Mouse (Mus musculus): ENCODE measurements around the gene Gm20388. TPM values are rescaled to one million over a fixed set of nuclear protein-coding genes. Genes with fewer than 3 reads are reported as not detected.
A peak's percentile ranks its signal among the peaks of the same experiment; 100 is the strongest.

Gene Gm20388
- polyA plus RNA-seq, 1 experiment, result 18.7 TPM

DNA sequence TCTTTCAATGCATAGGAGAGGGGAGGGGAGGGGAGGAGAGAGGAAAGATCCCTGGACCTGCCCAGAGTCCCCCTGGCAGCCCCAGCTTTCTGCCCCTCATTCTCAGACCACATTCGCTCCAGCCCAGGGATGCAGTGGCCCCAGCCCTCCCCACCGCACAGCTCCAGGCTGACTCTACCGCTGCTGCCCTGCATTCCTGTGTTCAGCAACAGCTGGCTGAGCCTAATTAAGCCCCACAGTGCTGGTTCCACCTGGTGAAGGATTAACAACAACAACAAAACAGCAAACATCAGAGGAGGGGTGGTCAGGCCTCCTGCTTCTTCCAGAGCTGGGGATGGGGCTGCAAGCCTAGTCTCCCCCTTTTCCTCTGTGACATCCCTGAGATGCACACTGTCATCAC lies 2818.0 kb downstream of the Gm20388 start:
- H3K4me3 ChIP-seq (replicated peaks; ENCODE audit: insufficient read depth, low read depth, low read length), result no peak overlapping the region
- no peak for TF ChIP-seq CTCF (IDR thresholded peaks at IDR 0.05; ENCODE audit: borderline replicate concordance, insufficient read depth, low read depth, low read length)
- no peak for TF ChIP-seq POLR2A (IDR thresholded peaks at IDR 0.05; ENCODE audit: borderline replicate concordance, insufficient read depth, low read length)
- WGBS, result 57% methylated on average over 3 of the region's 3 CpGs
- peaks cover 3% of the 10 kb centered on the region; the same call in 1 of the 2 replicates for H3K4me1 ChIP-seq (ENCODE audit: control insufficient read depth, insufficient read depth, low read length)
- no peak overlapping the region for H3K27ac ChIP-seq (ENCODE audit: insufficient read depth, low read length)
- DNase-seq, result no peak
- no peaks in the 10 kb centered on the region for H3K27me3 ChIP-seq (ENCODE audit: control insufficient read depth, insufficient read depth, low read length)

GRCm38 (mm10) chr8:122735110-122735509 lies 2824.5 kb downstream of the Gm20388 start:
- H3K27ac ChIP-seq (ENCODE audit: insufficient read depth, low read length), result no peak overlapping the region
- H3K27me3 ChIP-seq (ENCODE audit: control insufficient read depth, insufficient read depth, low read length), result no peaks in the 10 kb centered on the region
- H3K4me1 ChIP-seq (ENCODE audit: control insufficient read depth, insufficient read depth, low read length), result peaks cover 47% of the 10 kb centered on the region
- TF ChIP-seq POLR2A (IDR thresholded peaks at IDR 0.05; ENCODE audit: borderline replicate concordance, insufficient read depth, low read length), result no peak
- no peak for TF ChIP-seq CTCF (IDR thresholded peaks at IDR 0.05; ENCODE audit: borderline replicate concordance, insufficient read depth, low read depth, low read length)
- H3K4me3 ChIP-seq (replicated peaks; ENCODE audit: insufficient read depth, low read depth, low read length), result no peak overlapping the region
- DNase-seq, result no peak
- 52% methylated on average over 3 of the region's 3 CpGs for WGBS

GRCm38 (mm10) chr8:122735542-122736473 lies 2825.2 kb downstream of the Gm20388 start:
- no peak for TF ChIP-seq POLR2A (IDR thresholded peaks at IDR 0.05; ENCODE audit: borderline replicate concordance, insufficient read depth, low read length)
- no peak for TF ChIP-seq CTCF (IDR thresholded peaks at IDR 0.05; ENCODE audit: borderline replicate concordance, insufficient read depth, low read depth, low read length)
- H3K27me3 ChIP-seq (ENCODE audit: control insufficient read depth, insufficient read depth, low read length), result no peaks in the 10 kb centered on the region
- peaks cover 47% of the 10 kb centered on the region for H3K4me1 ChIP-seq (ENCODE audit: control insufficient read depth, insufficient read depth, low read length)
- DNase-seq, result peak in 1 of 2 experiments; percentile 53
- no peak overlapping the region for H3K4me3 ChIP-seq (replicated peaks; ENCODE audit: insufficient read depth, low read depth, low read length)
- H3K27ac ChIP-seq (ENCODE audit: insufficient read depth, low read length), result no peak overlapping the region
- 30% methylated on average over 19 of the region's 19 CpGs for WGBS

- H3K27me3 ChIP-seq (ENCODE audit: control insufficient read depth, insufficient read depth, low read length), result no peaks in the 10 kb centered on the region
- H3K4me3 ChIP-seq (replicated peaks; ENCODE audit: insufficient read depth, low read depth, low read length), result no peak overlapping the region
- peaks cover 48% of the 10 kb centered on the region for H3K4me1 ChIP-seq (ENCODE audit: control insufficient read depth, insufficient read depth, low read length)
- TF ChIP-seq CTCF (IDR thresholded peaks at IDR 0.05; ENCODE audit: borderline replicate concordance, insufficient read depth, low read depth, low read length), result no peak
- no peak overlapping the region for H3K27ac ChIP-seq (ENCODE audit: insufficient read depth, low read length)
- DNase-seq, result no peak
- WGBS, result 87% methylated on average over 11 of the region's 11 CpGs
These were observed 2826.0 kb downstream of the Gm20388 start for GRCm38 (mm10) chr8:122736623-122737022.

DNA sequence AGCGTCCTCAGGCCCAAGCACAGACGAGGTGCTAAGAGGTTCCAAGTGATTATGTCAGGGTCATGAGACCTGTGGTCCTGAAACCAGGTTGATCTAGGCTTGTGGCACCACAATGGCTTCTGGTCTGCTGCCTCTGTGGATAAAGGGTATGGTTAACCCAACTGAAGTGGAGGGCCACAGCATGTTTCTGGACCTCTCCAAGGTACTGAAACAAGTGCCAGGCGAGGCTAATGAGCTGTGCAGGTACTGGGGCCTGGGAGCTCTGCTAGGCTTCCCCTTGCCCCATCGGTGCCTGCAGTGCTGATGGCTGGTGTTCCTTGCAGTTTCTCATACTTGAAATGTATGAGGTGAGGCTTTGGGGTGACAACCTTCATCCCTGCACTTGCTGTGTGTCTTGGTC lies 2826.4 kb downstream of the Gm20388 start:
- Histone ChIP-seq H3K27ac (ENCODE audit: insufficient read depth, low read length) (no peak overlapping the region), H3K27me3 (ENCODE audit: control insufficient read depth, insufficient read depth, low read length) (no peaks in the 10 kb centered on the region), H3K4me1 (ENCODE audit: control insufficient read depth, insufficient read depth, low read length) (peaks cover 52% of the 10 kb centered on the region), H3K4me3 (replicated peaks; ENCODE audit: insufficient read depth, low read depth, low read length) (no peak overlapping the region)
- TF ChIP-seq CTCF (IDR thresholded peaks at IDR 0.05; ENCODE audit: borderline replicate concordance, insufficient read depth, low read depth, low read length) (no peak), POLR2A (IDR thresholded peaks at IDR 0.05; ENCODE audit: borderline replicate concordance, insufficient read depth, low read length) (no peak)
- WGBS, result 50% methylated on average over 4 of the region's 4 CpGs
- DNase-seq, result no peak

GRCm38 (mm10) chr8:122737886-122738285 lies 2827.2 kb downstream of the Gm20388 start:
- no peak overlapping the region for H3K4me3 ChIP-seq (replicated peaks; ENCODE audit: insufficient read depth, low read depth, low read length)
- 85% methylated on average over 6 of the region's 6 CpGs for WGBS
- H3K4me1 ChIP-seq (ENCODE audit: control insufficient read depth, insufficient read depth, low read length), result peaks cover 56% of the 10 kb centered on the region
- no peak overlapping the region for H3K27ac ChIP-seq (ENCODE audit: insufficient read depth, low read length)
- no peaks in the 10 kb centered on the region for H3K27me3 ChIP-seq (ENCODE audit: control insufficient read depth, insufficient read depth, low read length)
- no peak for DNase-seq
- TF ChIP-seq POLR2A (IDR thresholded peaks at IDR 0.05; ENCODE audit: borderline replicate concordance, insufficient read depth, low read length) (no peak), CTCF (IDR thresholded peaks at IDR 0.05; ENCODE audit: borderline replicate concordance, insufficient read depth, low read depth, low read length) (no peak)

DNA sequence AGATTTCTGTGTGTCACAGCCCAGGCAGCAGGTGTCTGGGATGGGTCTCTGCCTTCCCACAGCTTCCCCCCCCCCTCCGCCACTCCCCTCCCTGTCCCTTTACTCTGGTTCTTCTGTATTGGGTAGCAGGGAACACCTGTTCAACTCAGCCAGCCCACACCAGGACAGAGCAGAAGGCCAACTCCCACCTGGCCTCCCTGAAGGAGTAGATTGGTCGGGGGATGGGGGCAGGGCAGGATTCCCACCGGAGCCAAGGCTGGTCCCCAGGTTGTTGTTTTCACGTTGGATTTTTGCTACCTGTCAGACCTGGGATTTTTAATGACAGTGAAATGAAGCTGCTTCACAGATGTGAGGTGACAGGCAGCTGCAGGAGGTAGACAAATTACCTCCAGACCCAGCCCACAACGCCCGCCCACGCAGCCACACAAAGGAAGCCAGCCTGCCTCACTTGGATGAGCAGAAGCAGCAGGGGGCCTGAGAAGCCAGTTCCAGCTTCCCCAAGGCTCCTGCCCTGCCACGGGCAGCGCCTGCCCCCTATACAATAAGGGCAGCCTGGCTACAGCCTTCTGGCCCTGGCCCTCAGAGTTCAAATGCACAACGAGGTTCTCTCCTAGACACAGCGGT lies 2828.6 kb downstream of the Gm20388 start:
- 16% methylated on average over 11 of the region's 11 CpGs for WGBS
- no peak overlapping the region for H3K27ac ChIP-seq (ENCODE audit: insufficient read depth, low read length)
- no peak for TF ChIP-seq POLR2A (IDR thresholded peaks at IDR 0.05; ENCODE audit: borderline replicate concordance, insufficient read depth, low read length)
- no peak for TF ChIP-seq CTCF (IDR thresholded peaks at IDR 0.05; ENCODE audit: borderline replicate concordance, insufficient read depth, low read depth, low read length)
- H3K4me3 ChIP-seq (replicated peaks; ENCODE audit: insufficient read depth, low read depth, low read length), result no peak overlapping the region
- peaks cover 63% of the 10 kb centered on the region for H3K4me1 ChIP-seq (ENCODE audit: control insufficient read depth, insufficient read depth, low read length)
- no peaks in the 10 kb centered on the region for H3K27me3 ChIP-seq (ENCODE audit: control insufficient read depth, insufficient read depth, low read length)
- DNase-seq, result peak; percentile 76 to 77

DNA sequence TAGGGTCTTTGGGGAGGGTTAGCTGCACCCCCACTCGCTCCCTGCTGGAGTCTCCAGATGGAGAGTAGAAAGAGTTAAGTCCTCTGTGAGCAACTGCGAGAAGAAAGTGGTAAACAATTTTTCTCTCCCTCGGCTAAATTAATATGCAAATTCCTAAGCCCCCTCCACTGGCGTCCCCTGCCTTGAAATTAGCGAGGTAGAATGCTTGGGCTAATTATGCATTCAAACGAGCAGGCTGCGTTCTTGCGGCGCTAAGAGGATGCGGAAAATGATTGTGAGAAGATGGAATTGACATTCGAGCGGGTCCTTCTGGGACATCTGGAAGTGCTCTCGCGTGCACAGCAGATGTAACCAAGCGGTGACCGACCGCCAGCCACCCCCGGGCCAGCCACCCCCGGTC lies 2831.8 kb downstream of the Gm20388 start:
- no peak for DNase-seq
- no peak overlapping the region for H3K4me3 ChIP-seq (replicated peaks; ENCODE audit: insufficient read depth, low read depth, low read length)
- TF ChIP-seq POLR2A (IDR thresholded peaks at IDR 0.05; ENCODE audit: borderline replicate concordance, insufficient read depth, low read length) (no peak), CTCF (IDR thresholded peaks at IDR 0.05; ENCODE audit: borderline replicate concordance, insufficient read depth, low read depth, low read length) (no peak)
- H3K27ac ChIP-seq (ENCODE audit: insufficient read depth, low read length), result no peak overlapping the region
- peaks cover 69% of the 10 kb centered on the region for H3K4me1 ChIP-seq (ENCODE audit: control insufficient read depth, insufficient read depth, low read length)
- WGBS, result 39% methylated on average over 19 of the region's 19 CpGs
- no peaks in the 10 kb centered on the region for H3K27me3 ChIP-seq (ENCODE audit: control insufficient read depth, insufficient read depth, low read length)
